Mouse (Mus musculus) intestine, embryonic 15.5 days (tissue): ENCODE measurements around the gene Atp6v0a4. TPM values are rescaled to one million over a fixed set of nuclear protein-coding genes. Genes with fewer than 3 reads are reported as not detected.
A peak's percentile ranks its signal among the peaks of the same experiment; 100 is the strongest.

Experiments used
- ATAC-seq: fragments of 200-750 bp; cut with Nextera tagmentation; 2 replicates; pipeline ENCODE4 v1.8.0; 2017; ENCODE audit warnings: moderate TSS enrichment, moderate library complexity
- H3K27ac ChIP-seq: fragments of 300-500 bp; sonication (generic); 2 replicates; pipeline ENCODE4 v1.5.1; 2015; ENCODE audit warnings: mild to moderate bottlenecking, inconsistent platforms
- H3K27me3 ChIP-seq: fragments of 300-500 bp; sonication (generic); replicated peaks from 2 replicates; pipeline ENCODE4 v1.6.1; 2015; ENCODE audit warnings: inconsistent platforms
- H3K36me3 ChIP-seq: fragments of 300-500 bp; sonication (generic); 2 replicates; pipeline ENCODE4 v1.6.1; 2015; ENCODE audit warnings: inconsistent platforms
- H3K4me1 ChIP-seq: fragments of 300-500 bp; sonication (generic); replicated peaks from 2 replicates; pipeline ENCODE4 v1.6.1; 2015; ENCODE audit warnings: inconsistent platforms
- H3K4me2 ChIP-seq: fragments of 300-500 bp; sonication (generic); replicated peaks from 2 replicates; pipeline ENCODE4 v1.6.1; 2015; ENCODE audit warnings: mild to moderate bottlenecking, inconsistent platforms
- H3K4me3 ChIP-seq: fragments of 300-500 bp; sonication (generic); replicated peaks from 2 replicates; pipeline ENCODE4 v1.5.1; 2015; ENCODE audit warnings: inconsistent platforms
- H3K9ac ChIP-seq: fragments of 300-500 bp; sonication (generic); 2 replicates; pipeline ENCODE4 v1.6.1; 2015; ENCODE audit warnings: inconsistent platforms
- H3K9me3 ChIP-seq: fragments of 300-500 bp; sonication (generic); 2 replicates; pipeline ENCODE4 v1.6.1; 2016; ENCODE audit warnings: inconsistent platforms
- WGBS: fragments of 180-500 bp; shearing (Covaris S2); methylation state at CpG from one replicate; pipeline ENCODE4 v1.1.7; 2015; 5-methylcytosine and 5-hydroxymethylcytosine counted together
- polyA plus RNA-seq: library from polyadenylated mRNA; unstranded; fragments of >200 nt; fragmentation: Nextera tagmentation; extraction: Ambion mirVana; gene quantifications from 2 replicates; pipeline ENCODE4 v1.2.1, GENCODE M21; 2015

Atp6v0a4 gene
- polyA plus RNA-seq, 1 experiment from 2014 or later = 4.0 TPM

DNA sequence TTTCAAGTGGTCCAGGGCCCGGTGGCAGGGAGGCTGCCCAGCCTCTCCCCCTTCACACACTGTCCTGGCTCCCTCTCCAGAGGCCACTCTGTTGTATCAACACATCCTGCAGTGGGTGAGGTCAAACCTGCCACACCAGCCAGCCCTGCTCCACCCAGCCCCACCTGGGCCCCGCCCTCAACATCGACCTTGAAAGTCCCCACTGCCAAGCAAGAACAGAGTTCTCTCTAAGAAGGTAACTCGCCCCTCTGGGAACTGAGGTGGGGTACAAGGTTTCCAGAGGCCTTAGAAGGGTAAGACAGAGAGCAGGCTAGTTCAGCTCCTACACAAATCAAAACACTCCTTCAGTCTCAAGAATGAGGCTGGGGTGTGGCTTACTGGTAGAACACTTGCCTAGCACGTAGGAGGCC lies 27.4 kb downstream of the Atp6v0a4 start:
- Histone ChIP-seq H3K36me3 (no peaks in the 10 kb centered on the region), H3K9ac (no peak overlapping the region), H3K27me3 (no peaks in the 10 kb centered on the region), H3K4me3 (no peak overlapping the region), H3K4me1 (peaks cover 3% of the 10 kb centered on the region; the same call in 1 of the 2 replicates), H3K9me3 (no peaks in the 10 kb centered on the region), H3K27ac (peak overlapping the region; percentile 45; the same call in 1 of the 2 replicates), H3K4me2 (peak overlapping the region; percentile 22; the same call in 1 of the 2 replicates)
- ATAC-seq = peak; percentile 94
- 43% methylated on average over 5 of the region's 5 CpGs for WGBS

- Histone ChIP-seq H3K4me1 (peaks cover 3% of the 10 kb centered on the region; the same call in 1 of the 2 replicates), H3K27me3 (no peaks in the 10 kb centered on the region), H3K27ac (no peak overlapping the region), H3K4me2 (no peak overlapping the region), H3K4me3 (no peak overlapping the region), H3K9me3 (no peaks in the 10 kb centered on the region; the same call in 1 of the 2 replicates), H3K36me3 (no peaks in the 10 kb centered on the region), H3K9ac (no peak overlapping the region)
- ATAC-seq = no peak
- 85% methylated on average over 10 of the region's 10 CpGs for WGBS
Observed at GRCm38 (mm10) chr6:38094701-38095100, 29.7 kb downstream of the Atp6v0a4 start.

- no peaks in the 10 kb centered on the region; the same call in 1 of the 2 replicates for H3K9me3 ChIP-seq
Observed at GRCm38 (mm10) chr6:38092539-38092938, 31.8 kb downstream of the Atp6v0a4 start.

DNA sequence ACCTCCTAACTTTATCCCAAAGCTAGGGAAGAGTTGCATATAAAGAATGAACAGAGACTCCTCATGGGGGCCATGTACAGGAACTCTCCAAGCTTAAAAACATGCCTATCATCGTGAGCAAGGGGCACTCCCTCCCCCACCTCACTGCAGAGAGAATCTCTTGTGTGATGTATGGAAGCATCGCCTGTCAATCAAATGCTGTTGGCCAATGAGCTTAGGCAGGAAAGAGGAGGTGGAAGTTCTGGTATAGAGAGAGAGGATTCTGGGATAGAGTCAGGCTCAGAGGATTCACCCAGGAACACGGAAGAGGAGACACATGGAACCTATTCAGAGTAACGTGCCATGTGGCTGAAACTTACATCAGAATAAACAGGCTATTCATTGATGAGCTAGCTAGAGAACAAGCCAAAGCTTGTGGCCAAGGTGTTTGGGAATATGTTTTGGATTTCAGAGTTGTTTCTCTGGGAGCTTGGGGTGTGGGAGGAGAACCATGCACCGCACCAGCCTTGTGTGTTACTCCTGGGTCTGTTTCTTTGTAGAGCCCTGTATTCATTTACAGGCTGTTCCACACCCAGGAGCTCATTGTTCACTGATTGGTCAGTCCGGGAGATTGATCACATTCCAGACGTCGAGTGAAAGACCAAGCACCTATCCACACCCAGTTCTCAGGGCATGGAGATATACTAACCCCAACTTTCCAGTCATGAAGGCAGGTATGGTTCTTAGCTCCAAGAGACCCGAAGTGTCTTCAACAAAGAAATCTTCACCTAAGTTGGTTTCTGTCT lies 37.0 kb downstream of the Atp6v0a4 start:
- ATAC-seq = 0 out of 2 replicates have a peak, but pooled peaks have one; percentile 31
- H3K9ac ChIP-seq = no peak overlapping the region
- H3K27ac ChIP-seq = no peak overlapping the region
- H3K9me3 ChIP-seq = no peaks in the 10 kb centered on the region; the same call in 1 of the 2 replicates
- no peaks in the 10 kb centered on the region for H3K27me3 ChIP-seq
- WGBS = 71% methylated on average over 9 of the region's 9 CpGs
- no peaks in the 10 kb centered on the region for H3K36me3 ChIP-seq
- no peaks in the 10 kb centered on the region for H3K4me1 ChIP-seq
- no peak overlapping the region for H3K4me2 ChIP-seq
- no peak overlapping the region for H3K4me3 ChIP-seq

More at GRCm38 (mm10) chr6:38092539-38092938, 31.8 kb downstream of the Atp6v0a4 start:
- H3K4me3 ChIP-seq = no peak overlapping the region
- 90% methylated on average over 8 of the region's 8 CpGs for WGBS
- H3K4me2 ChIP-seq = no peak overlapping the region
- no peak overlapping the region for H3K27ac ChIP-seq
- ATAC-seq = no peak
- H3K36me3 ChIP-seq = no peaks in the 10 kb centered on the region
- no peaks in the 10 kb centered on the region for H3K27me3 ChIP-seq
- H3K9ac ChIP-seq = no peak overlapping the region
- H3K4me1 ChIP-seq = peaks cover 3% of the 10 kb centered on the region; the same call in 1 of the 2 replicates

- Histone ChIP-seq H3K4me2 (no peak overlapping the region), H3K9me3 (no peaks in the 10 kb centered on the region), H3K9ac (no peak overlapping the region), H3K36me3 (no peaks in the 10 kb centered on the region), H3K4me3 (no peak overlapping the region), H3K27ac (no peak overlapping the region), H3K27me3 (no peaks in the 10 kb centered on the region), H3K4me1 (peaks cover 6% of the 10 kb centered on the region; the same call in 1 of the 2 replicates)
- WGBS = 41% methylated on average over 4 of the region's 4 CpGs
- no peak for ATAC-seq
Observed at GRCm38 (mm10) chr6:38083204-38083603, 41.2 kb downstream of the Atp6v0a4 start.

DNA sequence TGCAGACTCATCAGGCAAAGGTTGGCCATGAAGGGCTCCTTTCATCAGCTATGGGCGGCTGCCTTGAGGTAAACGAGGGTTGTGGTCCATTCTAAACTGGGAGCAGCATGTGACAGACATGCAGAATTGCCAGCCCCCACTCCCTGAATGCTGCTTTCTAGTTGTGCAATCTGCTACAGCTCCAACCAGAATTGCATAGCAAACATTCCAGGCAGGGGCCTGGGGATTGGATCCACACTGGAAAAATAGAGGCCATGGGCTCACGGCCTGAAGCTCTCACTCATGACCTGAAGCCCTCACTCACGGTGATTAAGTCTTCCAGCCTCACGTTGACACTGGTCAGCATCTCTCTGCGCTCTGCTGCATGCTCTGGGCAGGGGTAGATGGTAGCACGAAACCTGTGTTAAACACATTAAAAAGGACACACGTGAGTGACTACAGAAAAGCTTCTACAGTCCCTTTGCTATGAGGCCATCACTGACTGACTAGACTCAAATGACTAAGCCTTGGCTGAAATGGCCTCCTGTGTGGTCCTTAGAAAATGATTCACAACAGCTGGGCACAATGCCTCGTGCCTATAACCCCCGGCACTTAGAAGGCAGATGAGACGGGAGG lies 42.6 kb downstream of the Atp6v0a4 start:
- WGBS = 46% methylated on average over 11 of the region's 11 CpGs
- H3K27ac ChIP-seq = 0 out of 2 replicates have a peak overlapping the region, but pooled peaks have one; percentile 36
- H3K36me3 ChIP-seq = no peaks in the 10 kb centered on the region
- peak; percentile 62 for ATAC-seq
- H3K9ac ChIP-seq = no peak overlapping the region
- no peaks in the 10 kb centered on the region for H3K27me3 ChIP-seq
- no peaks in the 10 kb centered on the region for H3K9me3 ChIP-seq
- H3K4me2 ChIP-seq = no peak overlapping the region
- peaks cover 6% of the 10 kb centered on the region; the same call in 1 of the 2 replicates for H3K4me1 ChIP-seq
- H3K4me3 ChIP-seq = no peak overlapping the region

GRCm38 (mm10) chr6:38080364-38080763 lies 44.0 kb downstream of the Atp6v0a4 start:
- no peak for ATAC-seq
- Histone ChIP-seq H3K4me1 (peaks cover 6% of the 10 kb centered on the region; the same call in 1 of the 2 replicates), H3K27ac (no peak overlapping the region), H3K27me3 (no peaks in the 10 kb centered on the region), H3K9ac (no peak overlapping the region), H3K4me2 (no peak overlapping the region), H3K9me3 (no peaks in the 10 kb centered on the region), H3K4me3 (no peak overlapping the region), H3K36me3 (no peaks in the 10 kb centered on the region)
- 57% methylated on average over 4 of the region's 4 CpGs for WGBS

DNA sequence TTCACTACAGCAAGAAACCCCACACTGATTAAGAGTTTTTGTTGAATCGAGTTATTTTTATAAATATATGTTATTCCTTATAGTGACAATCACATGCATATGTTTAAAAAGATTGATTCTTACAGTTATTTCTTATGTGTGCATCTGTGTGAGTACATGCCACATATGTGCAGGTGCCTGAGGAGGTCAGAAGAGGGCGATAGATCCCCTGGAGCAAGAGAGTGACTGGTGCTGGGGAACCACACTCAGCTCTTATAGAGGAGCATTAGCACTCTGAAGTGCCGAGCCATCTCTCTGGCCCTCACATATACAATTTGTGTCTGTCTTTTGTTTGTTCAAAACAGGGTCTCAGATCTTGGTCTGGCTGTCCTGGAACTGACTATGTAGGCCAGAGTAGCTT lies 50.8 kb downstream of the Atp6v0a4 start:
- Histone ChIP-seq H3K36me3 (no peaks in the 10 kb centered on the region), H3K4me2 (no peak overlapping the region), H3K27ac (no peak overlapping the region), H3K9me3 (no peaks in the 10 kb centered on the region), H3K4me1 (no peaks in the 10 kb centered on the region), H3K27me3 (no peaks in the 10 kb centered on the region), H3K4me3 (no peak overlapping the region), H3K9ac (no peak overlapping the region)
- WGBS = 85% methylated on average over 3 of the region's 3 CpGs
- ATAC-seq = no peak

- 60% methylated on average over 5 of the region's 5 CpGs for WGBS
- H3K27ac ChIP-seq = no peak overlapping the region
Observed at GRCm38 (mm10) chr6:38072137-38072796, 52.1 kb downstream of the Atp6v0a4 start.

GRCm38 (mm10) chr6:38071256-38071655 lies 53.1 kb downstream of the Atp6v0a4 start:
- 92% methylated on average over 4 of the region's 4 CpGs for WGBS
- Histone ChIP-seq H3K27me3 (no peaks in the 10 kb centered on the region), H3K4me2 (no peak overlapping the region), H3K27ac (no peak overlapping the region), H3K9me3 (no peaks in the 10 kb centered on the region), H3K36me3 (no peaks in the 10 kb centered on the region), H3K4me3 (no peak overlapping the region), H3K4me1 (no peaks in the 10 kb centered on the region), H3K9ac (no peak overlapping the region)
- no peak for ATAC-seq

More at GRCm38 (mm10) chr6:38072137-38072796, 52.1 kb downstream of the Atp6v0a4 start:
- H3K9ac ChIP-seq = no peak overlapping the region
- H3K27me3 ChIP-seq = no peaks in the 10 kb centered on the region
- no peaks in the 10 kb centered on the region for H3K36me3 ChIP-seq
- H3K4me2 ChIP-seq = no peak overlapping the region
- H3K4me3 ChIP-seq = no peak overlapping the region
- no peaks in the 10 kb centered on the region for H3K4me1 ChIP-seq
- H3K9me3 ChIP-seq = no peaks in the 10 kb centered on the region
- ATAC-seq = peak; percentile 36; the same call in 1 of the 2 replicates

GRCm38 (mm10) chr6:38066215-38066614 lies 58.2 kb downstream of the Atp6v0a4 start:
- no peaks in the 10 kb centered on the region for H3K27me3 ChIP-seq
- no peak overlapping the region for H3K27ac ChIP-seq
- WGBS = 6% methylated on average over 5 of the region's 5 CpGs
- no peak overlapping the region for H3K4me3 ChIP-seq
- no peak overlapping the region for H3K9ac ChIP-seq
- peak; percentile 72 for ATAC-seq
- no peaks in the 10 kb centered on the region for H3K9me3 ChIP-seq
- no peaks in the 10 kb centered on the region for H3K36me3 ChIP-seq
- H3K4me2 ChIP-seq = no peak overlapping the region
- H3K4me1 ChIP-seq = no peaks in the 10 kb centered on the region

DNA sequence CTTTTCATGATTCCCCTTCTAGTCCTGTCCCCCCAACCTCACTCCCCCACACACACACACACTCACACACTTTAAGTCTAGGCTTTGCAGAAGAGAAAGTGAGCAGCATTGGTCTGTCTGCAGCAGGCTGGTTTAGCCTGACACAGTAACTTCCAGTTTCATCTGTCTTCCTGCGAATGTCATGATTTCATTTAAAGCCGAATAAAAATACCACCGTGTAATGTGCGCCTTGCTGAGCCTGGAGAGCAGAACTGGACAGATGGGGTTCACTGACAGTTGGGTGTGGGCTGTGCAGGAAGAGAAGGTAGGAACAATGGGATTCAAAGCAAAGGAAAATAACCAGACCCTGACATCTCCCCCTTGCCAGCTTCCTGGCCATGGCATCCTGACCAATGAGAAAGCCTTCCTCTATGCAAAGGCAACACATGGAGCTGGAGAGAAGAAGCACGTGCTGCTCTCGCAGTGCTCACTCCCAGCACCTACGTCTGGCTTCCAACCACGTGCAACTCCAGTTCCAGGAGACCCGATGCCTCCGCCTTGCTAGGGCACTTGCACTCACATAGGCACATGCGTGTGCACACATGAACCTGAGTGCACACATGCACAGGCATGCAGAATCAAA lies 58.8 kb downstream of the Atp6v0a4 start:
- H3K27ac ChIP-seq = no peak overlapping the region
- no peaks in the 10 kb centered on the region for H3K36me3 ChIP-seq
- no peak overlapping the region for H3K4me3 ChIP-seq
- H3K4me2 ChIP-seq = no peak overlapping the region
- WGBS = 71% methylated on average over 11 of the region's 11 CpGs
- H3K9me3 ChIP-seq = no peaks in the 10 kb centered on the region
- no peaks in the 10 kb centered on the region for H3K27me3 ChIP-seq
- H3K4me1 ChIP-seq = no peaks in the 10 kb centered on the region
- ATAC-seq = no peak
- no peak overlapping the region for H3K9ac ChIP-seq
